In genomic region chr2:70859740-70860139, GRCm38 (mm10) we compare ENCODE assay signal across 18 mouse cellular contexts. TPM values are rescaled to one million over a fixed set of nuclear protein-coding genes. Genes with fewer than 3 reads are reported as not detected.
DNase-seq lines count a peak whose midpoint lies in the region; ATAC-seq and TF ChIP-seq lines count a peak whose summit lies in the region.
"Had no signal": no experiment of that assay in that cellular context is flagged by ENCODE, and none has a peak within 500 bp of the region (broad histone marks: within the 10 kb centered on the region; RNA-seq: fewer than 3 reads in every experiment).

No protein-coding gene starts in this region.

- ATAC-seq in kidney, embryonic 15.5 days (replicated peaks; ENCODE audit: low FRiP score) = no peak
- ATAC-seq: intestine, embryonic 15.5 days had no signal

- H3K27ac ChIP-seq in kidney, embryonic 15.5 days = no peak overlapping the region
- H3K27ac ChIP-seq in ES-E14 (ENCODE audit: insufficient read depth, low read depth, low read length, poor library complexity, severe bottlenecking) = no peak overlapping the region
- no peak overlapping the region for H3K27ac ChIP-seq in limb, embryonic 10.5 days
- H3K27ac ChIP-seq: embryonic facial prominence, embryonic 13.5 days; gastrocnemius, adult 2 months; hindbrain, embryonic 10.5 days; intestine, embryonic 15.5 days; limb, embryonic 15.5 days; lung, embryonic 15.5 days; neural tube, embryonic 12.5 days had no signal

- no peaks in the 10 kb centered on the region for H3K9me3 ChIP-seq in kidney, embryonic 15.5 days (replicated peaks)
- no peaks in the 10 kb centered on the region for H3K9me3 ChIP-seq in ES-E14 (ENCODE audit: control insufficient read depth, insufficient read depth, low read depth, low read length)
- no peaks in the 10 kb centered on the region for H3K9me3 ChIP-seq in limb, embryonic 10.5 days (replicated peaks)
- H3K9me3 ChIP-seq: hindbrain, embryonic 10.5 days; intestine, embryonic 15.5 days; limb, embryonic 15.5 days; lung, embryonic 15.5 days; neural tube, embryonic 12.5 days had no signal

- no peak overlapping the region for H3K4me2 ChIP-seq in kidney, embryonic 15.5 days
- H3K4me2 ChIP-seq: embryonic facial prominence, embryonic 13.5 days; intestine, embryonic 15.5 days; limb, embryonic 15.5 days; lung, embryonic 15.5 days; neural tube, embryonic 12.5 days had no signal

- no peak overlapping the region for H3K9ac ChIP-seq in kidney, embryonic 15.5 days
- H3K9ac ChIP-seq in ES-E14 (ENCODE audit: insufficient read depth, low read depth, low read length, poor library complexity, severe bottlenecking) = no peak overlapping the region
- H3K9ac ChIP-seq: embryonic facial prominence, embryonic 13.5 days; intestine, embryonic 15.5 days; limb, embryonic 15.5 days; lung, embryonic 15.5 days; neural tube, embryonic 12.5 days had no signal

- no peaks in the 10 kb centered on the region for H3K27me3 ChIP-seq in kidney, embryonic 15.5 days
- H3K27me3 ChIP-seq in limb, embryonic 10.5 days (ENCODE audit: low read depth, poor library complexity, severe bottlenecking) = no peaks in the 10 kb centered on the region
- H3K27me3 ChIP-seq: embryonic facial prominence, embryonic 13.5 days; intestine, embryonic 15.5 days; limb, embryonic 15.5 days; lung, embryonic 15.5 days; neural tube, embryonic 12.5 days had no signal

- peak; percentile 15 for DNase-seq in kidney, postnatal 10 days
- DNase-seq in right cerebral cortex, postnatal 14 days = peak; percentile 17
- DNase-seq in right cerebral cortex, postnatal 25 days = no peak
- peak; percentile 26 for DNase-seq in ES-E14 (ENCODE audit: low read depth, low spot score)
- DNase-seq in induced T-regulatory cell, adult 2 months (ENCODE audit: low read depth) = peak; percentile 38
- DNase-seq in limb, embryonic 10.5 days (ENCODE audit: low spot score) = no peak
- no peak for DNase-seq in left cerebral cortex, adult 18-20 months (ENCODE audit: low spot score in 2 of 2)
- DNase-seq: adrenal gland, postnatal 36 days; cerebellum, adult 8-10 months; gastrocnemius, adult 2 months; heart, adult 18-20 months had no signal

- 89% methylated on average over 4 of the region's 4 CpGs for WGBS in kidney, embryonic 15.5 days
- 92% methylated on average over 4 of the region's 4 CpGs for WGBS in limb, embryonic 10.5 days

- in situ Hi-C loops in ES-E14 (cut with MboI; ENCODE audit: low sequenced_read_pairs in 2 of 2, unreplicated experiment in 2 of 2) = no loop called here

- H3K4me3 ChIP-seq in kidney, embryonic 15.5 days (replicated peaks) = no peak overlapping the region
- no peak overlapping the region for H3K4me3 ChIP-seq in ES-E14 (ENCODE audit: insufficient read depth in 1 of 2, low read depth in 1 of 2, low read length in 2 of 2, poor library complexity in 1 of 2, severe bottlenecking in 1 of 2)
- no peak overlapping the region for H3K4me3 ChIP-seq in limb, embryonic 10.5 days
- H3K4me3 ChIP-seq: embryonic facial prominence, embryonic 13.5 days; gastrocnemius, adult 2 months; hindbrain, embryonic 10.5 days; intestine, embryonic 15.5 days; limb, embryonic 15.5 days; lung, embryonic 15.5 days; neural tube, embryonic 12.5 days had no signal

- H3K4me1 ChIP-seq in kidney, embryonic 15.5 days = no peaks in the 10 kb centered on the region
- no peaks in the 10 kb centered on the region for H3K4me1 ChIP-seq in ES-E14 (ENCODE audit: control insufficient read depth in 2 of 2, insufficient read depth in 2 of 2, low read length in 2 of 2, poor library complexity in 1 of 2)
- no peaks in the 10 kb centered on the region for H3K4me1 ChIP-seq in limb, embryonic 10.5 days
- H3K4me1 ChIP-seq: embryonic facial prominence, embryonic 13.5 days; hindbrain, embryonic 10.5 days; intestine, embryonic 15.5 days; limb, embryonic 15.5 days; lung, embryonic 15.5 days; neural tube, embryonic 12.5 days had no signal

- no peaks in the 10 kb centered on the region for H3K36me3 ChIP-seq in kidney, embryonic 15.5 days
- H3K36me3 ChIP-seq in ES-E14 (ENCODE audit: control insufficient read depth, insufficient read depth, low read length, poor library complexity, severe bottlenecking) = no peaks in the 10 kb centered on the region
- no peaks in the 10 kb centered on the region for H3K36me3 ChIP-seq in limb, embryonic 10.5 days
- H3K36me3 ChIP-seq: embryonic facial prominence, embryonic 13.5 days; hindbrain, embryonic 10.5 days; intestine, embryonic 15.5 days; limb, embryonic 15.5 days; lung, embryonic 15.5 days; neural tube, embryonic 12.5 days had no signal

TF ChIP-seq in ES-E14, 5 proteins besides CTCF, POLR2A, EP300 and RAD21:
- TF ChIP-seq ZNF384 (IDR thresholded peaks at IDR 0.05; ENCODE audit: low read depth, low read length) (no peak), CHD2 (IDR thresholded peaks at IDR 0.05; ENCODE audit: low read depth, low read length) (no peak), HCFC1 (IDR thresholded peaks at IDR 0.05; ENCODE audit: borderline replicate concordance, insufficient read depth, low read length) (no peak), ZC3H11A (IDR thresholded peaks at IDR 0.05; ENCODE audit: borderline replicate concordance, low read depth, low read length) (no peak), MAFK (IDR thresholded peaks at IDR 0.05; ENCODE audit: insufficient read depth, low read depth, low read length) (no peak)

RNA-seq across cellular contexts. Expression of gene Tlk1, which starts 34.2 kb away (rescaled TPM):
- 27.0 and 29.5 TPM in 2 replicates for polyA plus RNA-seq in kidney, embryonic 15.5 days (2015; fragmentation: Nextera tagmentation; extraction: Ambion mirVana)
- total RNA-seq in ES-E14 (2012; rRNA removed) = 37.2 and 46.2 TPM in 2 replicates
- 27.6 and 28.0 TPM in 2 replicates for polyA plus RNA-seq in limb, embryonic 10.5 days (2016; fragmentation: Nextera tagmentation; extraction: Ambion mirVana)
- 10 to 100 TPM; 79.4 to 85.9 TPM for total RNA-seq in left cerebral cortex, adult 18-20 months (2021)

Comparison
In these comparisons a context has a peak if more than half of its experiments do, and no peak if none do; other contexts are left out.
1. DNase-seq: peak in kidney, postnatal 10 days (single experiment), right cerebral cortex, postnatal 14 days (single experiment), ES-E14 (single experiment) and induced T-regulatory cell, adult 2 months (single experiment); none in right cerebral cortex, postnatal 25 days (single experiment), limb, embryonic 10.5 days (single experiment) and left cerebral cortex, adult 18-20 months (0 of 2).